Mouse (Mus musculus): ENCODE measurements around the gene Tbcd. TPM values are rescaled to one million over a fixed set of nuclear protein-coding genes. Genes with fewer than 3 reads are reported as not detected.
A peak's percentile ranks its signal among the peaks of the same experiment; 100 is the strongest.

Tbcd gene
- polyA plus RNA-seq, 1 experiment from 2014 or later: 16.6 TPM

DNA sequence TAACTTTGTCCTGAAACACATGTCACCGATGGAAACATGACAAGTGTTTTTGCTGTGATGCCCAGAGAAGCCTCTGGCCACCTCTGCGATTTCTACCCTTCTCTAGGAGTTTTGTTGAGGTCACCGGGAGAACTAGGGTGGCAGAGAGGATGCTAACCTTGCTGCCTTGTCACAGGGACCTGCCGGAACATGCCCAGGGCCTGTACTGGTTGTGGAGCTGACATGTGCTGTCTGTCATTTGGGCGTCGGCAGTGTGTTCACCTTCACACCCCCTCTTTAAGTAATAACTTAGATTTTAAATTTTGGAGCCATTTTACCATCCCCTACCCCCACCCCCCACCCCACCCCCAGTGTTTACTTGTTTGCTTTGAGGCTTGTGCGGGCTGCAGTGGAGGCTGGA, 68.0 kb downstream of the Tbcd start:
- Histone ChIP-seq H3K4me1 (ENCODE audit: control insufficient read depth in 2 of 2, insufficient read depth in 2 of 2, low read length in 2 of 2) (peaks cover 2 to 12% of the 10 kb centered on the region in 2 experiments; a peak in 3 of 4 replicates), H3K27ac (replicated peaks in 1 of 2; ENCODE audit: control insufficient read depth in 1 of 2, insufficient read depth in 1 of 2, low read depth in 2 of 2, low read length in 2 of 2) (no peak overlapping the region), H3K4me2 (ENCODE audit: low read length) (no peak overlapping the region), H3K27me3 (ENCODE audit: control insufficient read depth, insufficient read depth, low read length) (no peaks in the 10 kb centered on the region), H3K9me3 (ENCODE audit: control insufficient read depth, low read length) (no peaks in the 10 kb centered on the region), H3K4me3 (ENCODE audit: control insufficient read depth in 1 of 2, insufficient read depth in 1 of 2, low read depth in 1 of 2, low read length in 2 of 2) (no peak overlapping the region), H3K9ac (ENCODE audit: low read length) (no peak overlapping the region), H3K36me3 (ENCODE audit: control insufficient read depth, insufficient read depth, low read length) (no peaks in the 10 kb centered on the region)
- no peak for ATAC-seq (ENCODE audit: insufficient number of reproducible peaks, insufficient read depth, low FRiP score, low read depth)
- 78% methylated on average over 7 of the region's 7 CpGs for WGBS

- ATAC-seq (ENCODE audit: insufficient number of reproducible peaks, insufficient read depth, low FRiP score, low read depth): no peak
- Histone ChIP-seq H3K4me1 (ENCODE audit: control insufficient read depth in 2 of 2, insufficient read depth in 2 of 2, low read length in 2 of 2) (peaks cover 2 to 12% of the 10 kb centered on the region in 2 experiments; a peak in 3 of 4 replicates), H3K27ac (replicated peaks in 1 of 2; ENCODE audit: control insufficient read depth in 1 of 2, insufficient read depth in 1 of 2, low read depth in 2 of 2, low read length in 2 of 2) (no peak overlapping the region), H3K36me3 (ENCODE audit: control insufficient read depth, insufficient read depth, low read length) (no peaks in the 10 kb centered on the region), H3K9me3 (ENCODE audit: control insufficient read depth, low read length) (no peaks in the 10 kb centered on the region), H3K27me3 (ENCODE audit: control insufficient read depth, insufficient read depth, low read length) (no peaks in the 10 kb centered on the region), H3K4me3 (ENCODE audit: control insufficient read depth in 1 of 2, insufficient read depth in 1 of 2, low read depth in 1 of 2, low read length in 2 of 2) (no peak overlapping the region), H3K4me2 (ENCODE audit: low read length) (no peak overlapping the region), H3K9ac (ENCODE audit: low read length) (no peak overlapping the region)
- 78% methylated on average over 2 of the region's 2 CpGs for WGBS
Observed at GRCm38 (mm10) chr11:121520761-121521160, 69.0 kb downstream of the Tbcd start.

DNA sequence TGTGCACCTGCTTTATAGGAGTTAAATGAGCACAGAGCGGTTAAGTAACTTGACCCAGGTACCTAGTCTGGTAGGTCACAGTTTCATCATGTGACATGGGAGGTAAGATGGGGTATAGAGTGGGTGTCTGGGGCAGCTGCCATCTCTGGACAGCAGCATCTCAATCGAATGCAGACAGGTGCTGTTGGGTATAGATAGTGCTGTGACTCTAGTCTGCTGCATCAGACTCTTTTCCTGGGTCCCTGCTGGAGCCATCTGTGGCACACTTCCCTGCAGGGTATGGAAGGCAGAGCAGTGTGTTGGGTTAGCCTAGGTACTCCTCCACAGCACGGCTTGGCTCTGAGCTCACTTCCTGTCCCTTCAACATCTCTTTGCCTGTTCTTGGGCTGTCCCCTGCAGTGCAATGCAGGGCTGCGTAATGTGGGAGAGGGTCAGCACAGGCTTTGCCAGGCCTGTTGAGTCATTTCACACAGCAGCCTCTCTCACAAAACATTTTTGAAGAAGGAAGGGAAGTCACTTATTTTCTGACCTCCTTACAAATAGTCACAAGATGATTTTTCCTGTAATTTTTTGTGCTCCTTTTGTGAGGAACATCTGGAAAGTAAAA, 70.5 kb downstream of the Tbcd start:
- WGBS: 71% methylated on average over 4 of the region's 4 CpGs
- H3K4me2 ChIP-seq (ENCODE audit: low read length): no peak overlapping the region
- no peak overlapping the region for H3K4me3 ChIP-seq (ENCODE audit: control insufficient read depth in 1 of 2, insufficient read depth in 1 of 2, low read depth in 1 of 2, low read length in 2 of 2)
- peaks cover 2 to 11% of the 10 kb centered on the region in 2 experiments; a peak in 3 of 4 replicates for H3K4me1 ChIP-seq (ENCODE audit: control insufficient read depth in 2 of 2, insufficient read depth in 2 of 2, low read length in 2 of 2)
- H3K36me3 ChIP-seq (ENCODE audit: control insufficient read depth, insufficient read depth, low read length): no peaks in the 10 kb centered on the region
- no peak for ATAC-seq (ENCODE audit: insufficient number of reproducible peaks, insufficient read depth, low FRiP score, low read depth)
- no peaks in the 10 kb centered on the region for H3K27me3 ChIP-seq (ENCODE audit: control insufficient read depth, insufficient read depth, low read length)
- H3K9me3 ChIP-seq (ENCODE audit: control insufficient read depth, low read length): no peaks in the 10 kb centered on the region
- no peak overlapping the region for H3K27ac ChIP-seq (replicated peaks in 1 of 2; ENCODE audit: control insufficient read depth in 1 of 2, insufficient read depth in 1 of 2, low read depth in 2 of 2, low read length in 2 of 2)
- H3K9ac ChIP-seq (ENCODE audit: low read length): no peak overlapping the region

DNA sequence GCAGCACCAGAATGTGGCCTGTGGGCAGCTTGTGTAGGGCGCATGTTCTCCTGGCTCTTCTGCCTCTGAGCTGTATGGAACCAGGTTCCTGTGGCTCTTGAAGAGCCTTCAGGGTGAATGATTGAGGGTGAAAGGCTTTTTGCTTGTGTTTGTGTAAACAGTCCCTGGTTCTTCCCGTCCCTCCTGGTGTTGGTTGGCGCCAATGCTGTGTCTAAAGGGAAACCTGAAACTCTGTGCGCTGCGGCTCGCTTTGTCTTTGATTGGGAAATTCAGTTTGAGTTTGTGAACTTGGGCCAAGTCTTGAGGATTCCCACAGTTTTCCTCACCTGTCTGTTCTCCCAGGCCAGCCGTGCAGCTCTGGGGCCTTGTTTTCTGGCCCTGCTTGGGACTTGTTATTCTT, 72.4 kb downstream of the Tbcd start:
- 94% methylated on average over 7 of the region's 7 CpGs for WGBS
- no peak overlapping the region for H3K9ac ChIP-seq (ENCODE audit: low read length)
- no peak overlapping the region for H3K4me2 ChIP-seq (ENCODE audit: low read length)
- H3K27ac ChIP-seq (replicated peaks in 1 of 2; ENCODE audit: control insufficient read depth in 1 of 2, insufficient read depth in 1 of 2, low read depth in 2 of 2, low read length in 2 of 2): no peak overlapping the region
- no peak for ATAC-seq (ENCODE audit: insufficient number of reproducible peaks, insufficient read depth, low FRiP score, low read depth)
- no peaks in the 10 kb centered on the region for H3K9me3 ChIP-seq (ENCODE audit: control insufficient read depth, low read length)
- no peaks in the 10 kb centered on the region for H3K27me3 ChIP-seq (ENCODE audit: control insufficient read depth, insufficient read depth, low read length)
- H3K4me1 ChIP-seq (ENCODE audit: control insufficient read depth in 2 of 2, insufficient read depth in 2 of 2, low read length in 2 of 2): no peaks in the 10 kb centered on the region
- no peaks in the 10 kb centered on the region for H3K36me3 ChIP-seq (ENCODE audit: control insufficient read depth, insufficient read depth, low read length)
- no peak overlapping the region for H3K4me3 ChIP-seq (ENCODE audit: control insufficient read depth in 1 of 2, insufficient read depth in 1 of 2, low read depth in 1 of 2, low read length in 2 of 2)

- Histone ChIP-seq H3K27me3 (ENCODE audit: control insufficient read depth, insufficient read depth, low read length) (no peaks in the 10 kb centered on the region), H3K27ac (replicated peaks in 1 of 2; ENCODE audit: control insufficient read depth in 1 of 2, insufficient read depth in 1 of 2, low read depth in 2 of 2, low read length in 2 of 2) (no peak overlapping the region), H3K4me2 (ENCODE audit: low read length) (no peak overlapping the region), H3K9ac (ENCODE audit: low read length) (no peak overlapping the region), H3K9me3 (ENCODE audit: control insufficient read depth, low read length) (no peaks in the 10 kb centered on the region), H3K4me1 (ENCODE audit: control insufficient read depth in 2 of 2, insufficient read depth in 2 of 2, low read length in 2 of 2) (no peaks in the 10 kb centered on the region), H3K4me3 (ENCODE audit: control insufficient read depth in 1 of 2, insufficient read depth in 1 of 2, low read depth in 1 of 2, low read length in 2 of 2) (no peak overlapping the region), H3K36me3 (ENCODE audit: control insufficient read depth, insufficient read depth, low read length) (no peaks in the 10 kb centered on the region)
- no peak for ATAC-seq (ENCODE audit: insufficient number of reproducible peaks, insufficient read depth, low FRiP score, low read depth)
- 90% methylated on average over 3 of the region's 3 CpGs for WGBS
Observed at GRCm38 (mm10) chr11:121529747-121530146, 78.0 kb downstream of the Tbcd start.

- peak overlapping the region in 1 of 2 experiments; percentile 18; a peak in 1 of 4 replicates for H3K27ac ChIP-seq (replicated peaks in 1 of 2; ENCODE audit: control insufficient read depth in 1 of 2, insufficient read depth in 1 of 2, low read depth in 2 of 2, low read length in 2 of 2)
- peaks cover 8% of the 10 kb centered on the region for H3K36me3 ChIP-seq (ENCODE audit: control insufficient read depth, insufficient read depth, low read length)
- no peak overlapping the region for H3K4me2 ChIP-seq (ENCODE audit: low read length)
- H3K9me3 ChIP-seq (ENCODE audit: control insufficient read depth, low read length): no peaks in the 10 kb centered on the region
- WGBS: 9% methylated on average over 3 of the region's 3 CpGs
- ATAC-seq (ENCODE audit: insufficient number of reproducible peaks, insufficient read depth, low FRiP score, low read depth): no peak
- peaks cover 5 to 6% of the 10 kb centered on the region in 2 experiments; a peak in 3 of 4 replicates for H3K4me1 ChIP-seq (ENCODE audit: control insufficient read depth in 2 of 2, insufficient read depth in 2 of 2, low read length in 2 of 2)
- H3K4me3 ChIP-seq (ENCODE audit: control insufficient read depth in 1 of 2, insufficient read depth in 1 of 2, low read depth in 1 of 2, low read length in 2 of 2): no peak overlapping the region
- no peak overlapping the region for H3K9ac ChIP-seq (ENCODE audit: low read length)
- H3K27me3 ChIP-seq (ENCODE audit: control insufficient read depth, insufficient read depth, low read length): no peaks in the 10 kb centered on the region
Observed at GRCm38 (mm10) chr11:121536528-121536927, 84.8 kb downstream of the Tbcd start.

GRCm38 (mm10) chr11:121542471-121542870, 90.7 kb downstream of the Tbcd start:
- Histone ChIP-seq H3K9ac (ENCODE audit: low read length) (no peak overlapping the region), H3K9me3 (ENCODE audit: control insufficient read depth, low read length) (no peaks in the 10 kb centered on the region), H3K4me1 (ENCODE audit: control insufficient read depth in 2 of 2, insufficient read depth in 2 of 2, low read length in 2 of 2) (peaks cover 3 to 4% of the 10 kb centered on the region in 2 experiments; a peak in 3 of 4 replicates), H3K27me3 (ENCODE audit: control insufficient read depth, insufficient read depth, low read length) (no peaks in the 10 kb centered on the region), H3K4me2 (ENCODE audit: low read length) (no peak overlapping the region), H3K4me3 (ENCODE audit: control insufficient read depth in 1 of 2, insufficient read depth in 1 of 2, low read depth in 1 of 2, low read length in 2 of 2) (no peak overlapping the region), H3K36me3 (ENCODE audit: control insufficient read depth, insufficient read depth, low read length) (peaks cover 15% of the 10 kb centered on the region), H3K27ac (replicated peaks in 1 of 2; ENCODE audit: control insufficient read depth in 1 of 2, insufficient read depth in 1 of 2, low read depth in 2 of 2, low read length in 2 of 2) (no peak overlapping the region)
- ATAC-seq (ENCODE audit: insufficient number of reproducible peaks, insufficient read depth, low FRiP score, low read depth): no peak
- WGBS: 87% methylated on average over 4 of the region's 4 CpGs
